Mouse (Mus musculus): ENCODE measurements around the gene D6Wsu163e.

Gene D6Wsu163e

DNA sequence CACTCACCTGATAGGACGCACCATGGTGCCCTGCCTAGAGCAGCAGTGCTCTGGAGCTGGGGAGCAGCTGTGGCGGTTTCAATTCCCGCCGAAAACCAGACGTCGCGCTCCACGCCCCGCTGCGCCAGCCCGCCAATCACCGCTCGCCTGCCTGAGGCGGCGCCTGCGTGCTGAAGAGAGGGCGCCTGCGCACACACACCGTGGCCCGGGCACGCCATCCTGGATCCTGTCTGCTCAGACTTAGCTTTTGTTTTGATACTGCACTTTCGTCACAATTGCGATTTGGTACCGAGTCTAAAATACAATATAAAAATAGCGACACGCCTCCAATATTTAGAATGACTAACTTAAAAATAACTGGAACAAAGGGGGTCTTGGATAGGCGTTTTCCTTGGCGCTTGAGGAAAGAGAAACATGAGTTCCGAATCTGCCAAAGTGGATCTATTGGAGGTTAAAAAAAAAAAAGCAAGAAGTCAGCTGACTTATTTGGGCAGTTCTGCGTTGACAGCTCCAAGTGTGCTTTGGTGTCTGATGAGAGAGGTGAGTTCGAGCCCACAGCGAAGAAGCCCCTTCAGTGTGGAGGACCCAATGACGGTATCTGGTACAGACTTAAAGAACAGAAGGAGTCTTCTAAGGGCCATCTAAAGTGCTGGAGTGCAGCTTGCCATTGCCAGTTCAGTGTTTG lies at the start of gene D6Wsu163e, which contains the start of gene Rad51ap1:
Gene D6Wsu163e, plus strand, starts transcription at position 476 of the 685 bp plus-strand sequence.
Gene Rad51ap1, minus strand, starts transcription at position 101 of the 685 bp plus-strand sequence.
- peak; percentile 95 for DNase-seq

DNA sequence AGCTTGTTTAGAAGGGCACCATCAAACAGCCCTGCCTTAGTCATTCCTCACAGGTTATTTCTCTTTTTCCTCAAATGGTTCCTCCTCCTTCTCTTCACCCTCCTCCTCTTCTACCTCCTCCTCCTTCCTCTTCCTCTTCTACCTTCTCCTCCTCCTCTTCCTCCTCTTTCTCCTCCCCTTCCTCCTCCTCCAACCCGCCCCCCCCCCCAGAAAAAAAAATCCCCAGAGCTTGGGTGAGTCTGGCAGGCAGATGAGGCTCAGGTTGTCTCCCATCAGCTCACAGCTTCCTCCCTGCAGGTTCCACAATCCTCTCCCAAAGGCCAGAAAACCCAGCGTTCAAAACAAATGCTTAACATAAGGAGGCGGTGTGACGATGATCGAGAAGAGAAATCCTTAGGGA lies 32.4 kb upstream of the D6Wsu163e start:
- no peak for DNase-seq

DNA sequence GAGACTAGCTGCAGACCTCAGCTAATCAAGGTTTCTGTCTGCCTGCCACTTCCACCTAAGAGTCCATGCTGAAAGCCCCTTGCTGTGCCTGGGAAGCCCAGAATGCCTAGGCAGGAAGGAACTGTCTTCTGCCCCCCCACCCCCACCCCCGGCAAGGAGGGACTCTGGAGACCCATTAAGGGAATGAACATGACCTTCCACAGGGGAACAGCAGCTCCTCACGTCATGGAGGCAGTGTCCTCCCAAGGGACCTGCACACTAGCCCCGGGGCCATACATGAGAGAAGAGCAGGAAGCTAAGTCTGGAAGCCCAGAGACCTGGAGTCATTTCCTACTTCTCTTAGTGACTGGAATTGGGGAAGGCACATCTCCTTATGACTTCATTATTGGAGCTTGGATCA lies 31.9 kb upstream of the D6Wsu163e start:
- DNase-seq: no peak

DNA sequence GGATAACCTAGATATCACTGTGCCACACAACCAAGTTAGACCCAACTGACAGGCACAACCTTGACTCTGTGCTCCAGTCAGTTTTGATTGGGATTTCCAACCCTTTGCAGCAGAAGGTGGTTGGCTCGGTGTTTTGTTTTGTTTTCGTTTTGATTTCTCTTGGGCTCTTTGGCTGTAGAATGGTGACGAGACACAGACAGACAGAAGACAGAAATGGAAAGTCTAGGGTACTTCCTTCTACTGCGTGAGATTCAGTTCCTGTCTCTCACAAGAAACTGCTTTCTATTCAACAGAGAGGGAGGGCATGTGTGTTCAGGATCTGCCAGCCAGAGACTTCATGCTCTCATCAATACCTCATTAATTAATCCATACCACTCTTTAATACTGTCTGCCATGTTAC lies 29.0 kb upstream of the D6Wsu163e start:
- DNase-seq: no peak

DNA sequence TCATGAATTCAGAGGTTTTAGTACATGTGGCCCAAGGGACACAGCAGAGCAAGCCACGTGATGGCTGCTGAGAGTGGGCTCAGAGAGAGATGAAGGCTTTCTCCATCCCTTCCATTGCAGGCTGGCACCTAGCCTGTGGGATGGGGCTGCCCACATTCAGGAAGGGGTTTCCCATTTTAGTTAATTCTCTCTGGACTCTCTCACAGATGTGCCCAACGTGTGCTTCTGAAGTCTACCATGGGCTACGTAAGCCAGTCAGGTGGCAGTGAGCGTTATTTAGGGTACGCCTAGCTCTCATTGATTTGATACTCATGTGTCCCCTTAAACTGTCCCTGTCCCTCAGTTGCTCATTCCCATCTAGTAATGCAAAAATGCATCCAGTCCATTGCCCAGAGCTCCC lies 24.8 kb upstream of the D6Wsu163e start:
- no peak for DNase-seq

DNA sequence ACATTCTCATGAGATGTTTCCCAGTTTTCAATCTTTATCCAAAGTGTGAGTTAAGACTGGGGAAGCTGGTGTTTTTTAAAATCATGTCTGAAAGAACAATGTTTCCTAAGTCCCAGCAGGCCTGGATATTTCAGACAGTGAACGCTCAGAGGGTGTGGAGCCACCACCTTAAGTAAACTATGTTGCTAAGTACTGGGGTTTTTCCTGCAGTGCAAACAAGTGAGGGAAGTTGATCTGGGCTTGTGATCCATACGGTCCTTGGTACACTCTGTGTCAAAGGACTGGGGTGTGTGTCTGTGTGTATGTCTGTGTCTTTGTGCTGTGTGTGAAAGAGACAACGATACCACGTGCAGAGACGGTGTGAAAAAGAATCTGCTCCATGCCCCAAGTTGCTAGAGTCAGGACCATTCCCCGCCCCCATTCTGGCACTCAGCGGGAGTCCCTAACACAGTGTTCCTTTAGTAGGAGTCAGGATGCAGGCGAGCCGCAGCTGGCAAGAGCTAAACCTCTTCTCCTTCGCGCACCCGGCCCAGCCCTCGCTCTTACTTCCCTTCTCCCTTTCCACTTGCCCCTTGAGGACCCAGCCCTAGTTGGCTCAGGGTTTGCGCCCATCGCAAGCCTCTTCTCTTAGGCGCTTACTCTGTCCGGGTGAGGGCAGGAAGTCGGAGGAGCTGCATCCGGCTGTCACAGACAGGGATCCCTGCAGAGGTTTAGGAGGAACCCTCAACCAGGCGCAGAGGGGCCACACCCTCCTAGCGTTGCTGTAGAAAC lies 18.5 kb upstream of the D6Wsu163e start, which contains the start of gene Dyrk4:
Gene Dyrk4, minus strand, starts transcription at position 729 of the 771 bp plus-strand sequence.
- DNase-seq: peak; percentile 49

DNA sequence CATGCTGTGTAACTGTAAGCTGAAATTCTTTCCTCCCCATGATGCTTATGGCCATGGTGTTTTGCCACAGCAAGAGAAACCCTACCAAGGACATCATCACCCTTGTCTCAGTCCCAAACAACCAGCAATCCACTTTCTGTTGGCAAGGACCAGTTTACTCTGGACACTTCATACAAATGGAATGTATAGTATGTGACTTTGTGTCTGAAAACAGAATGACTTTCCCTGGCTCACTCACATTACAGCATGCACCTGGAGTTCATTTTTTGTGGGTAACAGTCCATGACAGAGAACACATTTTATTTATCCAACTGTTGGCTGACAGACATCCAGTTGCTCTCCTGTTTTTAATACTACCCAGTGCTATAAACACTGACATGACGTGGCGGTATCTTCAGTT lies 6.9 kb upstream of the D6Wsu163e start:
- DNase-seq: no peak

DNA sequence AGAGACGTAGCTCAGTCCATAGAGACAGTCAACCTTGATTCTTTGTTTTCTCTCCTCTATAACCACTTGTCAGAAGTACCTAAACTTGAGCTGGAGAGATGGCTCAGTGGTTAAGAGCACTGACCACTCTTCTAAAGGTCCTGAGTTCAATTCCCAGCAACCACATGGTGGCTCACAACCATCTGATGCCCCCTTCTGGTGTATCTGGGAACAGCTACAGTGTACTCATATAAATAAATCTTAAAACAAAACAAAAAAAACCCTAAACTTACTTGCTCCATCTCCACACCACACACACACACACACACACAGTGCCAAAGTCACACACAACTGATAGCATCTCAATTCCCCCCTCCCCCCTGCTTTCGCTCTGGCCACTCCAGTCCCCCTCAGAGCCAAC lies 1.7 kb upstream of the D6Wsu163e start:
- DNase-seq: no peak

DNA sequence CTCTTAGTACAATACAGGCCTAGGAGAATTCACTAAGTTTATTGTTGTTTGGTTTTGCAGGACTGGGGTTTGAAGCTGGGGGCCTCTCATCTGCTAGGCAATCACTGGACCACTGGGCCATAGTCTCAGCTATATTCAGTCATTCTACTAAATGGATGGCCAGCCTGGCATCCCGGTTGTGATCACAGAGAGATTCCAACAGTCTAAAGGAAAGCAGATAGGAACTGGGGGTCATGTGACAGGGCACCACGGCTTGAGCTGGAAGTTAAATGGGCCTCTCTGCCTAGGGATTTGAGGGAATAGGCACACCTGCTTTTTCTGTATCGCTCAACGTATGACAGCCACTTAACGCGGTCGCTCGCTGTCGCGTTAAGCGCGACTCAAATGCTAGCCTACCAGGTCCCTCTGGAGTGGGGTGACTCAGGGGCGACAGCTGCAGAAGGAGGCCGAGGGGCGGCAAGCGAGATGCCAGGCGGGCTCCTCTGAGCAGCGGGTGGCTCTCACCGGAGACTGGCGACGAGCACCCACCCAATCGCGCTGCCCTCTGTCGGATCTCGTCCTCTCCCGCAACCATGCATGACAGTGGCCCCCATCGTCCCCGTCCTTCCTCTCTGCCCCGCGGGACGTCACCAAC lies 792 bp upstream of the D6Wsu163e start:
- no peak for DNase-seq

DNA sequence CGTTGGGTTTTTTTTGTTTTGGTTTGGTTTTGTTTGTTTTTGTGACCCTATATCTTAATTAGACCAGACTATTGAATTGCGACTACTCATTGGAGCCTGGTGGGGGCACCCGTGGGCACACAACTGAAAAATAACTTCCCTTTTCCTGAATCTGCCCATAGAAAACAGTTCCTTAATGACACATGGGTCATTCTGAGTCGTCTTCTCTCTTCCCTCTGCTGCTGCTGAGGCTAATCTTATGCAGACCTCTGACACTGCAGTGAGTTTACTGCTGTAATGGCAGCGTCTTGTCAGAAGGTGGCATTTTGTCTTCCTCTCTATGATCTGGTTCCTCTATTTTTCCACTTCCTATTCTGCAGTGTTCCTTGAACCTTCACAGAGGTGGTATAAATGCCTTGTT lies 689 bp downstream of the D6Wsu163e start:
- DNase-seq: peak; percentile 6

DNA sequence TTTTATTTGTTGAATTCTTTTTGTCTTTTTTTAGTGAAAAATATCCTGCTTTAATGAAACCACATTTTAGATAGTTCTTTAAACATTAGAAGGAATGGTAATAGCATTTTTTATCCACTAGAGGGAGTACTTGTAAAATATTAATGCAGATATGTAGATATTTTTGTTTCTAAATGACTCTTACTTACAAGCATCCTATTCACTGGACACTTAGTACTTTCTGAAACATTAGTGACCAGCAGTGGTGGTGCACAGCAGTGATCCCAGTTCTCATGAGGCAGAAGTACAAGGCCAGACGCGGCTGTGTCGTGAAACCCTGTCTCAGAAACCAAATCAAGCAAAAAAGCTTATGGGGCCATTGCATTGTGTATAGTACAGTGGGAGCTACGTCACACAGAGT lies 8.6 kb downstream of the D6Wsu163e start:
- DNase-seq: no peak

DNA sequence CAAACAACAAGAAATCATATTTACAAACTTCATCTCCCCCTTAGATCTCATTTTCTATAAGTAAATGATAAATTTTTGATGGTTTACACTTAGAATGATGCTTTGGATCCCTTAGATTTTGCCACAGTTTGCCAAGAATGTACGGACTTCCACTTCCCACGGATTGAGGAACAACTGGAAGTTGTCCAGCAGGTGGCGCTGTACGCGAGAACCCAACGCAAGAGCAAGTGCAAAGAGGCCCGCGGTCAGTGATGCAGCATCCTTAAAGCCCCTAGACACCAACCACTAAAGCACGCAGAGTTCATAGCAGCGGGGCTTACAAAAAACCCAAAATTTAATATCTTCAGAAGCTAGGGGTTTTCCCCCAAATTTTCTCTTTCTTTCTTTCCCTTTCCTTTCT lies 16.0 kb downstream of the D6Wsu163e start:
- DNase-seq: peak; percentile 84

DNA sequence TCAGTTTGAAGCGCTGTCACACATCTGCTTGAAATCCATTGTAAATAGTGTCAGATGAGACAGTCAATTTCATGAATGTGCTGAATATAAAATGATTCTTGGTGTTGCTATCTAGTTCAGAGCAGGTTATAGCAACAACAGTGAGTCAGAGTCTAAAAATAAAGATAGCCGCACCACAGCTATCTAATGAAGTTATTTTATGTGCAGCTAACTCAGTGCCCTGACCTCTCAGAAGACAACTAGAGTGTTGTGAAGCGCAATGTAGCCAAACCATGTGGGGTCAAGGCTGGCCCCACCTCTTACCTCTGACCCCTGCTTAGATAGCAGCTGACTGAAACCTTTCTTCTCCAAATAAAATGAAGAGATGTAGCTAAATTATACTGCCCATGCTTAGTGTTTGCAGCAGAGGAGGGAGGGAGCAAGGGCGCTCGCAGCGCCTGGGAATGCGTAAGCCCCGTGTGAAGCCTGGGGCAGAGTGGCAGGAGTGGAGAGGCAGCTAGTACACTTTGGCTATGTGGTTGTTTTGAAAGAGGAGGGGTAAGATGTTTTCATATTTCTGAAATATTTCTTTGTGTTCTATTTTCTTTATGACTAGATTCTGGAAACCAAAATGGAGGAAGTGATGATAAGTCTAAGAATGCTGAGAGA lies 21.7 kb downstream of the D6Wsu163e start:
- DNase-seq: no peak

DNA sequence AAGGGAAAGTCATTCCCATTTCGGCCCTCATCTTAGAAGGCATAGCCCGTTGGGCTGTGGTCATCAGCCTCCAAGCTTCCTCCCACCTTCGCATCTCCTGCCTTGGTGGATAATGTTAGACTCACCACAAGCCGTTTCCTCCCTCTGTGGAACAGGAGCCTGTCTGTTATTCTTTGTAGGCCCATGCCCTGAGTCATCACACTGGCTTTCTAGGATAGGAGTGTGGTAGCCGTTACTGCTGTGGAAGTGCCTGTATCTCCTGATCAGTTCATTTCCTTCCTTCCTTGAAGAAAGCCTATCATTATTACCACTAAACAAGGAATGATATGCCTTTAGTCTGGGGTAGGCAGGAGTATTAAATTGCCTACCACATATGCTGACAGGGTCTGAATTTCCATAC lies 22.9 kb downstream of the D6Wsu163e start:
- DNase-seq: no peak

DNA sequence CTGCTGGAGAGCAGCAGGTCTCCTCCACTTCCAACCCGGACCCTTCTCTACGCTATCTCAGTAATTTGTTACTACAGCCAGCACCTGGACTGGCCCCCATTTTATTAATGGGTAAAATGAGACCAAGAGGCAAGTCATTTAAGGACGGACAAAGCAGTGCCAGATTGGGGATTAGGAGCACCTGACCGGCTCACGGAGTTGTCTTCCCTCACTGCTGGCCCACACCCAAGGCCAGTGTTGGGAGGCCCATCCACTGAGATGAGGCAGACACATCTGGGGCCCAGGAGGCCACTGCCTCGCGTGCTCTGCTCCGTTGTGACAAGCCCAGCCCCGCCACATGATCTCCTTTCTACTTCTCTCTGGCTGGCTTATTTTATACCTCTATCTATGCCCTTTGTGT lies 23.7 kb downstream of the D6Wsu163e start:
- no peak for DNase-seq

DNA sequence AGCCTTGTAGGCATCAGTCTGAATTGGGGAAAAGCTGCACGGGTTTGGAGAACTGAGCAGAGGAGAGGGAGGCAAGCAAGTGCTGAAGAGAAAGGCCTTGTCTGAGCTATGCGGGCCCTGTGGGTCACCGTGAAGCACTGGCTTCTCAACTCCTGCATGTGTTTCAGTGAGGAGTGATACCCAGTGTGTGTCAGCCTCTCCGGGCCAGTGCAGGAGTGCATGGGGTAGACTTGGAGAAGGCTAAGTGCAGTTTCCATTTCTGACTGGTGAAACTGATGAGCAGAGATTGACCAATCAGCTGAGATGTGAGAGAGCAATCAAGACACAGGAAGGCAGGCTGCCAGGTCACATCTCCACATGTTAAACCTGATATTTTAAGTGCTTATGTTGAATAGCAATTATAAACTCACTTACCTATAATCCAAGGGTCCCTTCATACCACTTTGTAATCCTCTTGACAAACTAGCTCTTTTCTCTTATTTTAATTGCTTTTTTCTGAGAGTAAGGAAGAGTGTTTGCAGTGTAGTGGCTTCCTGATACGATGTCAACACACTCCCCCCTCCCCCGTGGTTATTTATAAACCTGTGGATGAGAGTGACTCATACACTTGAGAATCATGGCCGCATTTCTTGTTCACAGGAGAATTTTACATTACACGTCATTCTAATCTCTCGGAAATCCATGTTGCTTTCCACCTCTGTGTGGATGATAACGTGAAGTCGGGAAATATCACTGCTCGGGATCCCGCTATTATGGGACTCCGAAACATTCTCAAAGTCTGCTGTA lies 26.7 kb downstream of the D6Wsu163e start:
- DNase-seq: no peak

DNA sequence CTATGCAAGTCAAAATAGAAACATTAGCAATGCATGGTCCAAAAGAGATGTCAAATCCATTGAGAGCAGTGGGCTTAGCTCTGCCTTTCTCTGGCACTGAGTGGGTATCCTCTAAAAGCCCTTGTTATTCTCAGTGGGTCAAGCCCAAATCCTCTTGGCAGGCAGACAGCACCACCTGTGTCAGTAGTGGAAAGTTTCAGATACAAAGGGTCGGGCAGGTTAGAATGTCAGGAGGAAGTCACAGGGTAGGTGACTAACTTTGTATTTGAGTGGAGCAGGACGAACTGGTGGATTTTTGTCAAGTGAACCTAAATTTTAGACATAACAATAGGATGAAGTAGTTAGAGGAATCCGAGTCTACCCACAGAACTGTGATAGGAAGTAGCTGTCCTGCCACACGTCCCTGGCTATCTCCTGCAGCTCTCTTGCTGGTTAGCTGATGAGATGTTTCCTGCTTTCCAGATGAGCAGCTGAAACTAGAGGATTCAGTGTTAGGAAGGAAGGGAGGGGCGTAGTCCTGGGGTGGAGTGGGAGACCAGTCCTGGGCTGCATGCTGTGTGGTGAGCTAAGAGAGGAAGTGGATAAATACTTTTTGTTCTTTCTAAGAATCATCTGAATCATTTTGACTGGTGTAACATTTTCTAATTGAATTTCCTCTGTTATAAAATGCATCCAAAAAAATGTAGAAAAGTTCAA lies 41.9 kb downstream of the D6Wsu163e start:
- peak; percentile 6 for DNase-seq

DNA sequence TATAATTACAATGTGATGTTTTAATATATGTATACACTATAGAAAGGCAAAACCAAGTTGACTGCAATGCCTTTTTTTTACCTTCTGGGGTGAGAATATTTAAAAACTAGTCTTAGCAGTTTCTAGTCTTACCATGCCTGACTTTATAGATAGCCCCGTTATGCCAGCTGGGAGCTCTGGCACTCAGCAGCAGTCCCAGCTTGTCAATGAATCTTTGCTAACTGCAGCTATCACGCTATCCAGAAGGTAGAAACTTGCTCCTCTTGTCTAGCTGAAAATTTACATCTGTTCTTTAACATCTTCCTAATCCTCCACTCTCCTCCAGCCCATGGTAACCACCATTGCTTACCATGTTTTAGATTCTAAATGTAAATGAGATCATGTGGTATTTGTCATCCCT lies 53.9 kb downstream of the D6Wsu163e start:
- DNase-seq: no peak

DNA sequence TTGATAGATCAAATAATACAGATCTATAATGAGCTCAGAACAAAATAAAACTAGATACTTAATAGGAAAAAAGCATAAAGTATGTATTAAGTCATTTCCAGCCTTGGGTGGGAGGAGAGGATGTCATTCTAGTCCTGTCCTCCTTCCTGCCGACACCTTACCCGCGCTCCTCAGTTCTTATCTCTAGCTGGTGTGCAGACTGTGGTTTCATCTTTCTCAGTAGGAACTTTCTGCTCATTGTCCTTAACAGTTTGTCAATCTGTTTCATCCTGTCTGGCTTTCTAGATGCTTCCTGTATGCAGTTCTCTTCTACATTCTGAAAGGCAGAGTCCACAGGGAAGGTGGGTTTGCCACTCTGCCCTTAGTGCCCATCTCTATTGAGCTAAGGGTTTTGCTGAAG lies 55.7 kb downstream of the D6Wsu163e start:
- no peak for DNase-seq

DNA sequence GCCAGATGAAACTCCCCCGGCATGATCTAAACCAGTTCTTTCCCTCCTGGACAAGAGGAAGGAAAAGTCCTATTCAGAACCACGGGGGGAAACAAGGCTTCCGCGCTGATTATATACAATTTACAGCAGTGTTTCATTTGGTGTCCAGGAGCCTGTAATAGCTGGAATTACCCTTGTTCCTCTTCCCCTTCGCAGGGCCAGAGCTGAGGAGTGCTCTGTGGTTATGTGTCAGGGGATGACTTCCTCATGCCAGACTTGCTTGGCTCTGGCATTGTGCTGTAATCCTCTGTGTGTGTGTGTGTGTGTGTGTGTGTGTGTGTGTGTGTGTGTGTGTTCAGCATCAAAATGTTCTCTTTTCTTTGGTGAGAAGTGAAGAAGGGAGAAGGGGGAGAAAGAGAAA lies 56.6 kb downstream of the D6Wsu163e start:
- peak; percentile 48 for DNase-seq

DNA sequence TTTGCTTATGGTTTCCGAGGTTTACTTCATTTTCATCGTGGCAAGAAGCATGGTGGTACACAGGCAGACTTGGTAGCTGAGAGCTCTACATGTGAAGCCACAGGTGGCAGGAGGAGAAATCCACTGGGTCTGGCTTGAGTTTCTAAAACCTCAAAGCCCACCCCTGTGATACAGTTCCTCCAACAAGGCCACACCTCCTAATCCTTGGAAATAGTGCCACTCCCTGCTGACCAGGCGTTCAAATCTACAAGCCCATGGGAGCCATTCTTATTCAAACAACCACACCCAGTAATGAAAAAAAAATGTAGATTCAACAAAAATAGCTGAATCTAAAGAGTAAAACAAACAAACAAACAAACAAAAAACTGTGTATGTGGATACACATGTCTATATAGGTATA lies 65.9 kb downstream of the D6Wsu163e start:
- DNase-seq: no peak

DNA sequence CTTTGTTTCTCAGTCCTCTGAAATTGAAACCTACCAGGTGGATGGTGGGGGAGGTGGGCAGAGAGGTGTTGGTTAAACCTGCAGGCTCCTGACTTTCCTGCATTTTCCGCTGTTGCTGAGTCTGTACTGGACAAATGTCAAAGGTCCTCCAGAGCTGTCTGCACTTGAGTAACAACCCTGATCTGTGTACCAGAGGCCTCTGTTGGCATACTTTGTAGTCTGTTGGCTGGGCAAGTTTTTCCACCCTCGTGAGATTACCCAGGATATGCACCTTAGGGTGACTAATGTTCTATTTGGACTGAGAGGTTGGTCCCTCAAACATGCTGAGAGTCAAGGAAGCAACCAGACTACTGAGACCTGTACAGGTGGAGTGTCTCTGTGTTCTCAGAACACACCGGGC lies 66.8 kb downstream of the D6Wsu163e start:
- DNase-seq: no peak

Measured in lung, postnatal 36 days (tissue).